Comparison of ENCODE assay signal across 14 mouse cellular contexts in the genomic region with DNA sequence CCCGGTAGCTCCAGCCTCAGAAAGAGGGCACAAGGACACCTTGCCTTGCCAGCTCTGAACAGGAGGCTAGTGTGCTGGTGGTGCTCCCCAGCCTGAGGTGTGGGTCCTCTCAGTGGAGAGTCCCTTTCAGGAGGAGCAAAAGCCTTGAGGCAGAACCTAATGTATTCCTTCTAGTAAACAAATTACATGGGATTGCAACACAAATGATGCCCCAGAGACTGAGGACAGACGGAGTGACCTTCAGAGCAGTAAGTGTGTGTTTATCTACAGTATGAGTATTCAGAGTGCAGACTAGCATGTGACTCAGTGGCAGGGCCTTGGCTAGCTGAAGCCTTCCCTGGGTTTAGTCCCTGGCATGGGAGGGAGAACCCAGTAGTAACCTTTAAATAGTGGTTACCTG.
DNase-seq lines count a peak whose midpoint lies in the region; ATAC-seq and TF ChIP-seq lines count a peak whose summit lies in the region.
"Had no signal": no experiment of that assay in that cellular context is flagged by ENCODE, and none has a peak within 500 bp of the region (broad histone marks: within the 10 kb centered on the region; RNA-seq: fewer than 3 reads in every experiment).

No protein-coding gene starts in this region.

- no peak overlapping the region for H3K9ac ChIP-seq in heart, adult 2 months (ENCODE audit: low read depth, low read length)
- no peak overlapping the region for H3K9ac ChIP-seq in liver, embryonic 11.5 days (ENCODE audit: low read depth, low read length)
- H3K9ac ChIP-seq: limb, embryonic 15.5 days; stomach, embryonic 15.5 days had no signal

- 43% methylated on average over 2 of the region's 2 CpGs for WGBS in heart, adult 2 months
- WGBS in heart, embryonic 10.5 days = 70% methylated on average over 2 of the region's 2 CpGs
- 79% methylated on average over 2 of the region's 2 CpGs for WGBS in liver, embryonic 11.5 days

- H3K4me2 ChIP-seq in liver, embryonic 11.5 days = no peak overlapping the region
- H3K4me2 ChIP-seq: limb, embryonic 15.5 days; stomach, embryonic 15.5 days had no signal

- no peak for ATAC-seq in monocyte, adult 5-6 weeks (replicated peaks; ENCODE audit: insufficient number of reproducible peaks, low FRiP score, low TSS enrichment, poor library complexity, severe bottlenecking)
- ATAC-seq in liver, embryonic 11.5 days (replicated peaks; ENCODE audit: low FRiP score) = no peak

- H3K79me2 ChIP-seq in heart, adult 2 months (replicated peaks; ENCODE audit: control insufficient read depth, insufficient read depth, low read length) = no peaks in the 10 kb centered on the region

- no peak for TF ChIP-seq POLR2A in heart, adult 2 months (IDR thresholded peaks at IDR 0.05; ENCODE audit: insufficient read depth, low read depth, low read length)

- TF ChIP-seq CTCF in heart, adult 2 months (IDR thresholded peaks at IDR 0.05) = no peak

- TF ChIP-seq EP300 in heart, adult 2 months (IDR thresholded peaks at IDR 0.05; ENCODE audit: insufficient read depth, low read depth, low read length) = peak; percentile 60; the same call in 1 of the 2 replicates

- no peaks in the 10 kb centered on the region for H3K27me3 ChIP-seq in heart, adult 2 months (ENCODE audit: control insufficient read depth, insufficient read depth, low read length)
- H3K27me3 ChIP-seq in heart, embryonic 10.5 days (ENCODE audit: insufficient read depth, poor library complexity, severe bottlenecking) = no peaks in the 10 kb centered on the region
- no peaks in the 10 kb centered on the region for H3K27me3 ChIP-seq in liver, embryonic 11.5 days (replicated peaks; ENCODE audit: control insufficient read depth, insufficient read depth, low read length)
- H3K27me3 ChIP-seq: limb, embryonic 15.5 days; stomach, embryonic 15.5 days had no signal

- peak overlapping the region; percentile 74 for H3K27ac ChIP-seq in heart, adult 2 months
- H3K27ac ChIP-seq in heart, embryonic 10.5 days = peak overlapping the region; percentile 65
- no peak overlapping the region for H3K27ac ChIP-seq in liver, embryonic 11.5 days (ENCODE audit: low read depth, low read length)
- H3K27ac ChIP-seq: limb, embryonic 15.5 days; macrophage; stomach, embryonic 15.5 days had no signal

- intact Hi-C loops in heart, adult 2 months (cut with DNase I) = loop anchor here (10.0 kb wide), 1 partner anchor 875 kb away; no protein-coding TSS in a partner anchor

- H3K4me1 ChIP-seq in heart, adult 2 months (ENCODE audit: control insufficient read depth, insufficient read depth, low read length) = peaks cover 47% of the 10 kb centered on the region
- H3K4me1 ChIP-seq in heart, embryonic 10.5 days = peaks cover 88% of the 10 kb centered on the region
- no peaks in the 10 kb centered on the region; the same call in 1 of the 2 replicates for H3K4me1 ChIP-seq in liver, embryonic 11.5 days (replicated peaks; ENCODE audit: control insufficient read depth, insufficient read depth, low read length)

- no peaks in the 10 kb centered on the region for H3K9me3 ChIP-seq in heart, embryonic 10.5 days
- no peaks in the 10 kb centered on the region for H3K9me3 ChIP-seq in liver, embryonic 11.5 days (ENCODE audit: control insufficient read depth, low read length)
- H3K9me3 ChIP-seq: limb, embryonic 15.5 days; stomach, embryonic 15.5 days had no signal

- peaks cover 3% of the 10 kb centered on the region; the same call in 1 of the 2 replicates for H3K36me3 ChIP-seq in heart, adult 2 months (ENCODE audit: control insufficient read depth, insufficient read depth, low read length)
- H3K36me3 ChIP-seq in heart, embryonic 10.5 days = 0 out of 2 replicates have a peak, but pooled peaks cover 3% of the 10 kb centered on the region
- no peaks in the 10 kb centered on the region for H3K36me3 ChIP-seq in liver, embryonic 11.5 days (ENCODE audit: control insufficient read depth, insufficient read depth, low read length)
- H3K36me3 ChIP-seq: limb, embryonic 15.5 days had no signal

- no peak overlapping the region for H3K4me3 ChIP-seq in heart, adult 2 months
- H3K4me3 ChIP-seq in heart, embryonic 10.5 days = no peak overlapping the region
- H3K4me3 ChIP-seq in liver, embryonic 11.5 days (ENCODE audit: low read depth, low read length) = no peak overlapping the region
- H3K4me3 ChIP-seq: limb, embryonic 15.5 days; stomach, embryonic 15.5 days had no signal

- peak; percentile 55 to 66 for DNase-seq in heart, adult 2 months
- no peak for DNase-seq in heart, postnatal 4 days
- peak; percentile 26 for DNase-seq in ovary, postnatal 36 days (ENCODE audit: low spot score)
- no peak for DNase-seq in ovary, postnatal 14 days (ENCODE audit: low spot score)
- DNase-seq in heart, embryonic 10.5 days (ENCODE audit: low spot score) = no peak
- DNase-seq in liver, embryonic 11.5 days (ENCODE audit: low spot score) = no peak
- no peak for DNase-seq in cerebellum, adult 11-12 months
- DNase-seq: cerebellum, adult 11 months; right cerebral cortex, postnatal 4 days; thymus, postnatal 25 days had no signal

Comparison
In these comparisons a context has a peak if more than half of its experiments do, and no peak if none do; other contexts are left out.
1. DNase-seq: peak in heart, adult 2 months (2 of 2) and ovary, postnatal 36 days (single experiment); none in heart, postnatal 4 days (single experiment), ovary, postnatal 14 days (single experiment), heart, embryonic 10.5 days (single experiment), liver, embryonic 11.5 days (single experiment) and cerebellum, adult 11-12 months (single experiment).